Mouse (Mus musculus): ENCODE measurements around the gene Raly. TPM values are rescaled to one million over a fixed set of nuclear protein-coding genes. Genes with fewer than 3 reads are reported as not detected.
A peak's percentile ranks its signal among the peaks of the same experiment; 100 is the strongest.

Raly gene
- polyA plus RNA-seq, 2 experiments, result 65.0 to 385 TPM

DNA sequence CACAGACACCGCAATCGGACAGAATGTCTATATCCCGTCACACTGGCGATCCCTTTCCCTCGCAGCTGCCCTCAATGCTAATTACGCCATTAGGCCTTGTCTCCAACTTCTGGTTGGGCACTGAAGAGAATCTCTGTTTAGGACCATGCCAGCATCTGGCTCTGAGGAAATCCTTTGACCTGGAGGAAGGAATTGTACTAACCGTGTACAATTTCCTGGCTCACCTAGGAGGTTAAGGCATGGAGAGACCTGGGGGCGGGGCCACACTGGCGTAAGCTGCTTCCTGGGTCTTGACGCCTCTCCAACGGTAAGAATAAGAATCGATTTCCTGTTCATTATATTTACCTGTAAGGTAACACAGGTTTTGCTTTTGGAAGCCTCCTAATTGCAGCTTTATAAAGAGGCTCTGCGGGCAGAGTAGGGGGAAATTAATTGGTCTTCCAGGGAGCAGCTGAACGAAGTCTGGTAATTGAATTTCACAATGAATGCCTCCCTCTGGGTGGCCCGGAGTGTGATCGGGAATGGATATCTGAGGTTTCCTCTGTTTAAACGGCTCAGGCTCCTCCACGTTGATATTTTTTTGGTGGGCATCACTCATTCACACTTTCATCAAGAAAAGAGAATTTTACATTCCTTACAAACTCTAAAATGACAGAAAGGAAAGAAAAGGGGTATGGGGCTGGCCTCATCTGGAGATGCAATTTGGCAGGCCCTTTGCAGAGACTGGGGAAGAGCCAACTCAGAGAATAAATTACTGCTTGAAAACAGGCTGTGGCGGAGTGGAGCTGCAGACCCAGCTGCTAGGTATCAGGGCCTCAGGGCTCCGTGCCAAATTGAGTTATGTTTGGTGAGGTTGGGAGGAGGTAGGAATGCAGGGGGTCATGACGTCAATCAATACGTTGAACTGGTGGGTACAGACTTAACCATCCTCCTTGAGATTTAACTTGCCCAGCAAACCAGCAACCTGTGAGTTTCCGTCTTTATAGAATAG is 41.6 kb upstream of the Raly start:
- Histone ChIP-seq H3K4me3 (replicated peaks; ENCODE audit: low read length) (no peak overlapping the region), H3K4me1 (ENCODE audit: control insufficient read depth, insufficient read depth, low read length) (peaks cover 12% of the 10 kb centered on the region), H3K9me3 (ENCODE audit: control insufficient read depth, low read length) (no peaks in the 10 kb centered on the region), H3K36me3 (ENCODE audit: control insufficient read depth, insufficient read depth, low read length) (no peaks in the 10 kb centered on the region), H3K27me3 (ENCODE audit: control insufficient read depth, insufficient read depth, low read length) (no peaks in the 10 kb centered on the region), H3K9ac (ENCODE audit: low read depth, low read length, severe bottlenecking) (no peak overlapping the region; the same call in 1 of the 2 replicates), H3K4me2 (replicated peaks; ENCODE audit: low read depth, low read length, severe bottlenecking) (peak overlapping the region; percentile 26; the same call in 1 of the 2 replicates), H3K27ac (replicated peaks; ENCODE audit: low read depth, low read length) (peak overlapping the region; percentile 68)
- 37% methylated on average over 23 of the region's 23 CpGs for WGBS
- ATAC-seq (ENCODE audit: low FRiP score, low read depth) (peak; percentile 78), DNase-seq (ENCODE audit: low spot score) (peak; percentile 88)
- TF ChIP-seq POLR2A (IDR thresholded peaks at IDR 0.05; ENCODE audit: borderline replicate concordance, extremely low read depth, insufficient read depth, insufficient read length), result no peak

DNA sequence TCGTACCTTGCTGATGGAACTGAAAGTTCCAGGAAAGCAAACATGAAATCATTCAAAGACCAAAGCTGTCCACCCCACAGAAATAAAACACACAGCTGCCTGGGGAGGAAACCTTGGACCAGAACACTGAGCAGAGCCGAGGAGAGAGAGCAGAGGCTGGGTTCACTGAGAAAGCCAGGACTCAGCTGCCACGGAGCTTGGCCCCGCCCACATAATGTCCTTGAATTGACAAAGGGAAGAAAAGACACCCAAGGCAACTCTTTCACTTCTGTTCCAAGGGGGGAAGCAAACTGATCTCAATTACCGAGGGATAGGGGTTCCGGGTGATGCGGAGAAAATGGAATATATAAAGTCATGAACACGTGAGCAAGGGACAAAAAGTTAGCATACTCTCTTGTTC is 39.0 kb upstream of the Raly start:
- Histone ChIP-seq H3K27me3 (ENCODE audit: control insufficient read depth, insufficient read depth, low read length) (no peaks in the 10 kb centered on the region), H3K27ac (replicated peaks; ENCODE audit: low read depth, low read length) (no peak overlapping the region), H3K4me3 (replicated peaks; ENCODE audit: low read length) (no peak overlapping the region), H3K9me3 (ENCODE audit: control insufficient read depth, low read length) (no peaks in the 10 kb centered on the region), H3K9ac (ENCODE audit: low read depth, low read length, severe bottlenecking) (no peak overlapping the region), H3K4me2 (replicated peaks; ENCODE audit: low read depth, low read length, severe bottlenecking) (no peak overlapping the region), H3K4me1 (ENCODE audit: control insufficient read depth, insufficient read depth, low read length) (peaks cover 12% of the 10 kb centered on the region), H3K36me3 (ENCODE audit: control insufficient read depth, insufficient read depth, low read length) (no peaks in the 10 kb centered on the region)
- WGBS, result 67% methylated on average over 8 of the region's 8 CpGs
- ATAC-seq (ENCODE audit: low FRiP score, low read depth) (no peak), DNase-seq (ENCODE audit: low spot score) (no peak)
- no peak for TF ChIP-seq POLR2A (IDR thresholded peaks at IDR 0.05; ENCODE audit: borderline replicate concordance, extremely low read depth, insufficient read depth, insufficient read length)

DNA sequence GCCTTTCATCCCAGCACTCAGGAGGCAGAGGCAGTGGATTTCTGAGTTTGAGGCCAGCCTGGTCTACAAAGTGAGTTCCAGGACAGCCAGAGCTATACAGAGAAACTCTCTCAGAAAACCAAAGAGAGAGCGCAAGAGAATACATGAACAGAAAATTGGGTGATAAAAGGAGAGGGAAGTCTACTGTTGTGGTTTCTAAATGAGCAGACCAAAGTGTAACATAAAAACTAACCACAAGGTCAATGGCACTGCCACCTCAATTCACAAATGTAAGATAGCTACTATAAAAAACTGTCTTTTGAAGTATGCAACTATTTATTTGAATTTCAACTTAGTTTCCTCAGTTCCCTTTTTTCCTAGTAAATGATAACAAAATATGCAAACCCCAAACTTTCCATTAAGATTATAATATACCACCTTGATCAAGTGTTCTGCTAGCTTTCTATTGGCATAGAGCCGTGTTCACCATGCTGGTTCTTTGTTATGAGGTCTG is 36.8 kb upstream of the Raly start:
- ATAC-seq (ENCODE audit: low FRiP score, low read depth) (no peak), DNase-seq (ENCODE audit: low spot score) (no peak)
- 87% methylated on average over 2 of the region's 2 CpGs for WGBS
- Histone ChIP-seq H3K27ac (replicated peaks; ENCODE audit: low read depth, low read length) (no peak overlapping the region), H3K4me1 (ENCODE audit: control insufficient read depth, insufficient read depth, low read length) (peaks cover 12% of the 10 kb centered on the region), H3K9me3 (ENCODE audit: control insufficient read depth, low read length) (no peaks in the 10 kb centered on the region), H3K9ac (ENCODE audit: low read depth, low read length, severe bottlenecking) (no peak overlapping the region), H3K4me3 (replicated peaks; ENCODE audit: low read length) (no peak overlapping the region), H3K27me3 (ENCODE audit: control insufficient read depth, insufficient read depth, low read length) (no peaks in the 10 kb centered on the region), H3K4me2 (replicated peaks; ENCODE audit: low read depth, low read length, severe bottlenecking) (no peak overlapping the region), H3K36me3 (ENCODE audit: control insufficient read depth, insufficient read depth, low read length) (no peaks in the 10 kb centered on the region)
- TF ChIP-seq POLR2A (IDR thresholded peaks at IDR 0.05; ENCODE audit: borderline replicate concordance, extremely low read depth, insufficient read depth, insufficient read length), result no peak

DNA sequence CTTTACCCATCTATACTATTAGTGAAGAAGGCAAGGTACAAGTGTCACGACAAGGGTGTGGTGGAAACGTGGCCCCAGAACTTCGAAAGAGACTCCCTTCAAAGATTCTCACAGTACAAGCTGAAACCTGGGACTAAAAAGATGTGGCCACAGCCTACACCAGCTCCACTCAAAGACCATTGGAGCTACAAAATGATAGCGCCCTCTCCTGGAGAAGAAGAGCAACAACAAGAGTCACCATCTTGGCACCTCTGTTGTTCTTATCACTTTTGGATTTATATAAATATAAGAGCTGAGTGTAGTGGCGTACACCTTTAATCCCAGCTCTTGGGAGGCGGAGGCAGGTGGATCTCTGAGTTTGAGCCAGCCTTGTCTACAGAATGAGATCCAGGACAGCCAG is 35.1 kb upstream of the Raly start:
- Histone ChIP-seq H3K4me3 (replicated peaks; ENCODE audit: low read length) (no peak overlapping the region), H3K36me3 (ENCODE audit: control insufficient read depth, insufficient read depth, low read length) (no peaks in the 10 kb centered on the region), H3K9ac (ENCODE audit: low read depth, low read length, severe bottlenecking) (no peak overlapping the region), H3K27ac (replicated peaks; ENCODE audit: low read depth, low read length) (no peak overlapping the region), H3K4me1 (ENCODE audit: control insufficient read depth, insufficient read depth, low read length) (0 out of 2 replicates have a peak, but pooled peaks cover 3% of the 10 kb centered on the region), H3K27me3 (ENCODE audit: control insufficient read depth, insufficient read depth, low read length) (no peaks in the 10 kb centered on the region), H3K4me2 (replicated peaks; ENCODE audit: low read depth, low read length, severe bottlenecking) (no peak overlapping the region), H3K9me3 (ENCODE audit: control insufficient read depth, low read length) (no peaks in the 10 kb centered on the region)
- WGBS, result 65% methylated on average over 6 of the region's 6 CpGs
- no peak for TF ChIP-seq POLR2A (IDR thresholded peaks at IDR 0.05; ENCODE audit: borderline replicate concordance, extremely low read depth, insufficient read depth, insufficient read length)
- DNase-seq (ENCODE audit: low spot score) (no peak), ATAC-seq (ENCODE audit: low FRiP score, low read depth) (no peak)

DNA sequence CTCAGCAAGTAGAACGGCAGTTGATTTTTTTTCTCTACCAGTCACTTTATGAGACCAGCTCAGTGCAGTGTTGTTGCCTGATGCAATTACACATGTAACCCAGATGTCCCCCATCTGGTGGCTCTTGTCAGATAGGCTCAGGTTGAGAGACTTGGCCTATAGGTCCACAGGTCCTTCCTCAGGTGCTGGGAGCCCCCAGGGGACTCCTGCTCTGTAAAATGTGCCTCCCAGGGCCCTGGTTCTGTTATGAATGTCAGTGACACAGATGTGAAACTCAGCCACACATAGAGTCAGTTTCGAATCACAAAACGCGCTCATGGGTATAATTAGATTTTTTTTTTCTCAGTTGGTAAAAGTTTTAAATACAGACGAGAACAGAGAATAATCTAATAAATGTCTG is 33.2 kb upstream of the Raly start:
- no peaks in the 10 kb centered on the region for H3K27me3 ChIP-seq (ENCODE audit: control insufficient read depth, insufficient read depth, low read length)
- H3K9me3 ChIP-seq (ENCODE audit: control insufficient read depth, low read length), result no peaks in the 10 kb centered on the region
- no peak overlapping the region for H3K9ac ChIP-seq (ENCODE audit: low read depth, low read length, severe bottlenecking)
- no peak overlapping the region for H3K4me2 ChIP-seq (replicated peaks; ENCODE audit: low read depth, low read length, severe bottlenecking)
- H3K4me3 ChIP-seq (replicated peaks; ENCODE audit: low read length), result no peak overlapping the region
- TF ChIP-seq POLR2A (IDR thresholded peaks at IDR 0.05; ENCODE audit: borderline replicate concordance, extremely low read depth, insufficient read depth, insufficient read length), result no peak
- no peaks in the 10 kb centered on the region for H3K36me3 ChIP-seq (ENCODE audit: control insufficient read depth, insufficient read depth, low read length)
- H3K4me1 ChIP-seq (ENCODE audit: control insufficient read depth, insufficient read depth, low read length), result 0 out of 2 replicates have a peak, but pooled peaks cover 3% of the 10 kb centered on the region
- DNase-seq (ENCODE audit: low spot score) (no peak), ATAC-seq (ENCODE audit: low FRiP score, low read depth) (no peak)
- WGBS, result 48% methylated on average over 5 of the region's 5 CpGs
- H3K27ac ChIP-seq (replicated peaks; ENCODE audit: low read depth, low read length), result no peak overlapping the region
